Mouse (Mus musculus) limb, embryonic 12.5 days (tissue): ENCODE data around the gene Hpgd. TPM values are rescaled to one million over a fixed set of nuclear protein-coding genes. Genes with fewer than 3 reads are reported as not detected.

Experiments
- ATAC-seq: fragments of 200-750 bp; cut with Nextera tagmentation; 2 replicates; pipeline ENCODE4 v1.8.0; 2017; ENCODE audit warnings: low read depth, moderate TSS enrichment; ENCODE audit not compliant: insufficient number of reproducible peaks, insufficient read depth, low FRiP score, low TSS enrichment
- H3K27ac ChIP-seq: fragments of 300-500 bp; sonication (generic); 2 replicates; pipeline ENCODE4 v1.5.1; 2016; ENCODE audit warnings: mild to moderate bottlenecking, moderate library complexity
- H3K27me3 ChIP-seq: fragments of 300-500 bp; sonication (generic); 2 replicates; pipeline ENCODE4 v1.6.1; 2016; ENCODE audit warnings: mild to moderate bottlenecking, moderate library complexity
- H3K36me3 ChIP-seq: fragments of 300-500 bp; sonication (generic); 2 replicates; pipeline ENCODE4 v1.6.1; 2016; ENCODE audit warnings: mild to moderate bottlenecking, moderate library complexity
- H3K4me1 ChIP-seq: fragments of 300-500 bp; sonication (generic); replicated peaks from 2 replicates; pipeline ENCODE4 v1.6.1; 2016
- H3K4me2 ChIP-seq: fragments of 300-500 bp; sonication (generic); 2 replicates; pipeline ENCODE4 v1.6.1; 2016; ENCODE audit warnings: mild to moderate bottlenecking, moderate library complexity
- H3K4me3 ChIP-seq: fragments of 300-500 bp; sonication (generic); replicated peaks from 2 replicates; pipeline ENCODE4 v1.5.1; 2016; ENCODE audit warnings: mild to moderate bottlenecking
- H3K9ac ChIP-seq: fragments of 300-500 bp; sonication (generic); replicated peaks from 2 replicates; pipeline ENCODE4 v1.6.1; 2016; ENCODE audit warnings: mild to moderate bottlenecking, moderate library complexity
- H3K9me3 ChIP-seq: fragments of 300-500 bp; sonication (generic); 2 replicates; pipeline ENCODE4 v1.6.1; 2016; ENCODE audit warnings: mild to moderate bottlenecking, moderate library complexity
- WGBS: fragments of 180-500 bp; shearing (Covaris S2); methylation state at CpG from one replicate; pipeline ENCODE4 v1.1.7; 2016; 5-methylcytosine and 5-hydroxymethylcytosine counted together
- polyA plus RNA-seq: library from polyadenylated mRNA; unstranded; fragments of >200 nt; fragmentation: Nextera tagmentation; extraction: Ambion mirVana; gene quantifications from 2 replicates; pipeline ENCODE4 v1.2.1, GENCODE M21; 2016

Gene Hpgd
- polyA plus RNA-seq, 1 experiment from 2014 or later = 15.5 TPM

- Histone ChIP-seq H3K4me3 (no peak overlapping the region), H3K4me1 (no peaks in the 10 kb centered on the region), H3K9ac (no peak overlapping the region), H3K27ac (no peak overlapping the region), H3K27me3 (no peaks in the 10 kb centered on the region), H3K4me2 (no peak overlapping the region), H3K9me3 (no peaks in the 10 kb centered on the region), H3K36me3 (no peaks in the 10 kb centered on the region)
- WGBS = 62% methylated on average over 3 of the region's 3 CpGs
- no peak for ATAC-seq
Observed at GRCm38 (mm10) chr8:56327709-56328108, 33.3 kb downstream of the Hpgd start.

- Histone ChIP-seq H3K9me3 (no peaks in the 10 kb centered on the region), H3K27ac (no peak overlapping the region), H3K4me1 (no peaks in the 10 kb centered on the region), H3K36me3 (no peaks in the 10 kb centered on the region), H3K4me3 (no peak overlapping the region), H3K27me3 (no peaks in the 10 kb centered on the region), H3K9ac (no peak overlapping the region), H3K4me2 (no peak overlapping the region)
- no peak for ATAC-seq
- WGBS = 60% methylated on average over 3 of the region's 3 CpGs
Observed at GRCm38 (mm10) chr8:56328130-56328542, 33.8 kb downstream of the Hpgd start.

- Histone ChIP-seq H3K9ac (no peak overlapping the region), H3K9me3 (no peaks in the 10 kb centered on the region), H3K27me3 (no peaks in the 10 kb centered on the region), H3K4me3 (no peak overlapping the region), H3K27ac (no peak overlapping the region), H3K36me3 (no peaks in the 10 kb centered on the region), H3K4me1 (no peaks in the 10 kb centered on the region), H3K4me2 (no peak overlapping the region)
- ATAC-seq = no peak
- 83% methylated on average over 9 of the region's 9 CpGs for WGBS
Observed at GRCm38 (mm10) chr8:56335390-56336000, 41.1 kb downstream of the Hpgd start.

- no peak overlapping the region for H3K9ac ChIP-seq
- H3K4me2 ChIP-seq = no peak overlapping the region
- no peaks in the 10 kb centered on the region for H3K36me3 ChIP-seq
- no peaks in the 10 kb centered on the region for H3K9me3 ChIP-seq
- peaks cover under 1% of the 10 kb centered on the region; the same call in 1 of the 2 replicates for H3K4me1 ChIP-seq
- ATAC-seq = no peak
- no peak overlapping the region for H3K4me3 ChIP-seq
- 77% methylated on average over 8 of the region's 8 CpGs for WGBS
- H3K27me3 ChIP-seq = no peaks in the 10 kb centered on the region
- no peak overlapping the region for H3K27ac ChIP-seq
Observed at GRCm38 (mm10) chr8:56336771-56337170, 42.4 kb downstream of the Hpgd start.

DNA sequence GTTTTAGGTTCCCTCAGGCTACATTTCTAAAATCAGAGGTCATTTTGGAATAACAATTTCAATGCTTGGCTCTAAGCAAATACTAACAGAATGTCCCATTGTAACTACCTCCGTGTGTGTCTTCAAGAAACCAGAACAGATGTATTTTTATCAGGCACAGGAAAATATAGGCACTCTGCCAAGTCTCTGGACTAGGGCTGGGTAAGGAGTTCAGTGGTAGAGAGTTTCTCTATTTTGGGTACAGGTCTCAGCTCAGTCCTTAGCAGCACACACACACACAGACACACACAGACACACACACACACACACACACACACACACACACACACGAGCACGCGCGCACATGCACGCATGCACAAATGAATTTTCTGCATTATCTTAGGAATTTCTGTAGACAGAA lies 49.1 kb downstream of the Hpgd start:
- Histone ChIP-seq H3K4me2 (no peak overlapping the region), H3K4me3 (no peak overlapping the region), H3K9me3 (no peaks in the 10 kb centered on the region), H3K4me1 (peaks cover 24% of the 10 kb centered on the region), H3K36me3 (no peaks in the 10 kb centered on the region), H3K9ac (no peak overlapping the region), H3K27me3 (no peaks in the 10 kb centered on the region), H3K27ac (no peak overlapping the region)
- ATAC-seq = peak; percentile 63; the same call in 1 of the 2 replicates
- WGBS = 81% methylated on average over 6 of the region's 6 CpGs

- Histone ChIP-seq H3K27me3 (no peaks in the 10 kb centered on the region), H3K4me2 (no peak overlapping the region), H3K4me3 (no peak overlapping the region), H3K9me3 (no peaks in the 10 kb centered on the region), H3K27ac (no peak overlapping the region), H3K9ac (no peak overlapping the region), H3K4me1 (peaks cover 24% of the 10 kb centered on the region), H3K36me3 (no peaks in the 10 kb centered on the region)
- no peak for ATAC-seq
- 52% methylated on average over 2 of the region's 2 CpGs for WGBS
Observed at GRCm38 (mm10) chr8:56343940-56344339, 49.6 kb downstream of the Hpgd start.

- H3K4me2 ChIP-seq = no peak overlapping the region
- H3K27ac ChIP-seq = no peak overlapping the region
- H3K9me3 ChIP-seq = no peaks in the 10 kb centered on the region
- H3K9ac ChIP-seq = no peak overlapping the region
- no peaks in the 10 kb centered on the region for H3K27me3 ChIP-seq
- no peaks in the 10 kb centered on the region for H3K36me3 ChIP-seq
- ATAC-seq = no peak
- no peak overlapping the region for H3K4me3 ChIP-seq
- WGBS = 81% methylated on average over 1 of the region's 1 CpGs
- H3K4me1 ChIP-seq = peaks cover 24% of the 10 kb centered on the region
Observed at GRCm38 (mm10) chr8:56344359-56344758, 50.0 kb downstream of the Hpgd start.

DNA sequence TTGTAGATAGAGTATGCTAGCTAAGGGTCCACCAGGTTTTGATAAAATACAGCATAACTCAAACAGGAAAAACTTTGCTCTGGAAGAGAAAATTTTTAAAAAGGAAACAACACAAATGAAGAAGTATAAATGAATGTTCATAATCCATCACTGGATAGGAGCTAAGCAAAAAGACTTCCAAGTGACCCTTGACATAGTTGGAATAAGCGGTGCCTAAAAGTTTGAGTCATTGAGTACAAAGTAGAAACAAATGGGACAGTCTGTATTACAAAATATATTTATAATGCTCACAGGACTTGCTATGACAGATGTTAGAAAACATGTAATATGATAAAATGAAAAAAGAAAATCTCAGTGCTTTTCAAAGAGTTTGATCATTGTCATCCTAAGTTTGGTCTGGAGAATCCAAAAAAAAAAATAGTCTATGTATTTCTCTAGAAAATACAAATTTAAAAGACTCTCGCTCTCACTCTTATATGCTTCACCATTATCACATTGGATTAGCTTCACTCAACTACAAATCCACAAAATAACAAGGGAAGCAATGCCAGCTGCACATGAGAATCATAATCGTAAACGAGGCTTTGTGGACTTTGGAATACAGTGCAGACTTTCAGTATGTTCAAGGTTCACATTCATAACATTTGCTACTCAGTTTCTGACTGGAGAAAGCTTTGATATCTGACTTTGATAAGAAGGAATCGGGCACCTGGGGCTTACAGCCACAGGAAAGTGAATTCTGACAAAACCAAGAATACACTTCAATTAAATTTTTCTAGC lies 51.4 kb downstream of the Hpgd start:
- no peaks in the 10 kb centered on the region for H3K27me3 ChIP-seq
- no peak overlapping the region for H3K9ac ChIP-seq
- no peak overlapping the region for H3K4me2 ChIP-seq
- H3K4me1 ChIP-seq = peaks cover 24% of the 10 kb centered on the region
- no peak overlapping the region for H3K27ac ChIP-seq
- H3K4me3 ChIP-seq = no peak overlapping the region
- no peak for ATAC-seq
- H3K36me3 ChIP-seq = no peaks in the 10 kb centered on the region
- no peaks in the 10 kb centered on the region for H3K9me3 ChIP-seq
- WGBS = 89% methylated on average over 5 of the region's 5 CpGs

DNA sequence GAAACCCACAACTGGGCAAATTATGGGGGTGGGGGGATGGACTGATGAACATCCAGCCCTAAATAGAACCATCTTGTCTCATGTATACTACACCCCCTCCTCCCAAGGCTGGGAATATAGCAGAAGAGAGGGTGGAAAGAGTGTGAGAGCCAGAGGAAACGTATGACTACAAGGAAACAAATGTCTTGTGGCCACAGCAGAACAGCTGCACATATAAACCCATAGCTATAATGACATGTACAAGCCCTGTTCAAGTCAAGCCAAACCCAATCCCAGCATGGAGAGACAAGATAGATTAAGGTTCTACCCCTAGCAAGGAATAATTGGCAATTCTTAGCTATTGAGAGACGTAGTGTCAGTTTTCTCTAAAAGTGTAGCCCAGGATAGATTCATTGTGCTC lies 68.8 kb downstream of the Hpgd start:
- Histone ChIP-seq H3K4me2 (no peak overlapping the region), H3K9ac (no peak overlapping the region), H3K27me3 (no peaks in the 10 kb centered on the region), H3K4me3 (no peak overlapping the region), H3K4me1 (no peaks in the 10 kb centered on the region), H3K36me3 (no peaks in the 10 kb centered on the region), H3K9me3 (no peaks in the 10 kb centered on the region), H3K27ac (no peak overlapping the region)
- WGBS = 79% methylated on average over 2 of the region's 2 CpGs
- ATAC-seq = no peak
